Mouse (Mus musculus) CH12.LX (cell line): Measurements from ENCODE around the gene Camkk2. TPM values are rescaled to one million over a fixed set of nuclear protein-coding genes. Genes with fewer than 3 reads are reported as not detected.

Experiments used
- DNase-seq: peaks from one replicate; pipeline ENCODE4 v3.0.0-alpha.2; 2013; ENCODE audit errors: extremely low read depth
- H3K27ac ChIP-seq: 2 replicates; pipeline ENCODE4 v1.5.1; 2012; ENCODE audit warnings: low read depth, mild to moderate bottlenecking, control low read depth, moderate library complexity; ENCODE audit not compliant: insufficient read depth
- H3K27me3 ChIP-seq: replicated peaks from 2 replicates; pipeline ENCODE3; 2012; ENCODE audit warnings: inconsistent platforms
- H3K36me3 ChIP-seq, 2 experiments: replicated peaks in 1 of 2; 2 replicates each; pipeline versions ENCODE3 to v1.6.1; 2012; ENCODE audit warnings: inconsistent platforms in 1 of 2, low read length in 1 of 2, mild to moderate bottlenecking in 1 of 2, mixed read lengths in 1 of 2, moderate library complexity in 1 of 2; ENCODE audit not compliant: control insufficient read depth in 1 of 2, insufficient read depth in 1 of 2
- H3K4me1 ChIP-seq, 2 experiments: 2 replicates each; pipeline ENCODE4 v1.6.1; 2012; ENCODE audit warnings: inconsistent platforms in 1 of 2, moderate library complexity in 1 of 2; ENCODE audit not compliant: insufficient read depth in 2 of 2, control insufficient read depth in 1 of 2
- H3K4me2 ChIP-seq: 2 replicates; pipeline ENCODE4 v1.6.1; 2012; ENCODE audit warnings: low read depth, mild to moderate bottlenecking, control low read depth; ENCODE audit not compliant: poor library complexity, insufficient read depth, severe bottlenecking
- H3K4me3 ChIP-seq, 3 experiments: fragments of 150-350 bp in 1 of 3; sonication (generic) in 1 of 3; replicated peaks in 1 of 3; 2 replicates each; pipeline versions ENCODE3 to v1.5.1; 2011 to 2012; ENCODE audit warnings: low read depth in 2 of 3, low read length in 2 of 3, mild to moderate bottlenecking in 2 of 3, moderate library complexity in 2 of 3, control low read depth in 1 of 3, improper control_type of control experiment in 1 of 3, inconsistent platforms in 1 of 3, mixed read lengths in 1 of 3; ENCODE audit not compliant: poor library complexity in 1 of 3
- H3K79me2 ChIP-seq: replicated peaks from 2 replicates; pipeline ENCODE4 v1.6.1; 2012; ENCODE audit warnings: mild to moderate bottlenecking, moderate library complexity; ENCODE audit not compliant: control insufficient read depth, poor library complexity, insufficient read depth, severe bottlenecking; ENCODE audit errors: extremely low read depth
- H3K9ac ChIP-seq: 2 replicates; pipeline ENCODE4 v1.6.1; 2012; ENCODE audit warnings: low read depth, mild to moderate bottlenecking, control low read depth, moderate library complexity; ENCODE audit not compliant: insufficient read depth
- H3K9me3 ChIP-seq: replicated peaks from 2 replicates; pipeline ENCODE3; 2012; ENCODE audit warnings: low read length, inconsistent platforms, mixed read lengths
- BHLHE40 ChIP-seq: IDR thresholded peaks from 2 replicates; pipeline ENCODE4 v1.6.1; 2011; ENCODE audit warnings: mild to moderate bottlenecking, low read depth, low read length, improper control_type of control experiment
- CHD1 ChIP-seq: IDR thresholded peaks from 2 replicates; pipeline ENCODE4 v1.6.1; 2012; ENCODE audit warnings: low read depth, low read length, improper control_type of control experiment, inconsistent platforms
- CHD2 ChIP-seq: IDR thresholded peaks from 2 replicates; pipeline ENCODE4 v1.6.1; 2011; ENCODE audit warnings: low read length, improper control_type of control experiment
- CTCF ChIP-seq, 2 experiments: IDR thresholded peaks in 1 of 2; conservative IDR thresholded peaks in 1 of 2; 2 replicates each; pipeline ENCODE4 v1.5.1; 2011 to 2012; ENCODE audit warnings: low read depth in 2 of 2, low read length in 2 of 2, improper control_type of control experiment in 1 of 2, inconsistent platforms in 1 of 2, mild to moderate bottlenecking in 1 of 2, moderate library complexity in 1 of 2
- E2F4 ChIP-seq: IDR thresholded peaks from 2 replicates; pipeline ENCODE4 v1.6.1; 2011; ENCODE audit warnings: low read depth, low read length, improper control_type of control experiment; ENCODE audit not compliant: insufficient replicate concordance
- EP300 ChIP-seq: IDR thresholded peaks from 2 replicates; pipeline ENCODE4 v1.6.1; 2011; ENCODE audit warnings: low read length, improper control_type of control experiment
- ETS1 ChIP-seq: conservative IDR thresholded peaks from 2 replicates; pipeline ENCODE4 v1.6.1; 2012; ENCODE audit warnings: low read depth, mild to moderate bottlenecking, inconsistent platforms, low read length, improper control_type of control experiment, moderate library complexity
- JUN ChIP-seq: IDR thresholded peaks from 2 replicates; pipeline ENCODE4 v1.6.1; 2011; ENCODE audit warnings: low read depth, mild to moderate bottlenecking, low read length, improper control_type of control experiment, moderate library complexity; ENCODE audit not compliant: insufficient read depth
- JUND ChIP-seq: conservative IDR thresholded peaks from 2 replicates; pipeline ENCODE4 v1.6.1; 2011; ENCODE audit warnings: low read depth, low read length, improper control_type of control experiment
- KAT2A ChIP-seq: IDR thresholded peaks from 2 replicates; pipeline ENCODE4 v1.6.1; 2012; ENCODE audit warnings: low read length, improper control_type of control experiment, inconsistent platforms; ENCODE audit not compliant: insufficient replicate concordance
- MAFK ChIP-seq: IDR thresholded peaks from 2 replicates; pipeline ENCODE4 v1.6.1; 2011; ENCODE audit warnings: low read length, improper control_type of control experiment; ENCODE audit not compliant: insufficient replicate concordance
- MAX ChIP-seq: IDR thresholded peaks from 2 replicates; pipeline ENCODE4 v1.6.1; 2011; ENCODE audit warnings: low read length, improper control_type of control experiment
- MAZ ChIP-seq: IDR thresholded peaks from 2 replicates; pipeline ENCODE4 v1.6.1; 2012; ENCODE audit warnings: low read depth, mild to moderate bottlenecking, inconsistent platforms, low read length, improper control_type of control experiment, moderate library complexity
- MEF2A ChIP-seq: IDR thresholded peaks from 2 replicates; pipeline ENCODE4 v1.6.1; 2014; ENCODE audit warnings: low read depth, mild to moderate bottlenecking, inconsistent platforms, low read length, improper control_type of control experiment, borderline replicate concordance
- NELFE ChIP-seq: IDR thresholded peaks from 2 replicates; pipeline ENCODE4 v1.6.1; 2011; ENCODE audit warnings: low read depth, low read length, improper control_type of control experiment
- PAX5 ChIP-seq: IDR thresholded peaks from 2 replicates; pipeline ENCODE4 v1.6.1; 2012; ENCODE audit warnings: low read length, inconsistent platforms, mixed read lengths
- POLR2A ChIP-seq: IDR thresholded peaks from 2 replicates; pipeline ENCODE4 v1.6.1; 2011; ENCODE audit warnings: low read depth, mild to moderate bottlenecking, improper control_type of control experiment, low read length
- RAD21 ChIP-seq: IDR thresholded peaks from 2 replicates; pipeline ENCODE4 v1.6.1; 2011; ENCODE audit warnings: low read depth, mild to moderate bottlenecking, low read length, improper control_type of control experiment, moderate library complexity
- RCOR1 ChIP-seq: conservative IDR thresholded peaks from 2 replicates; pipeline ENCODE4 v1.6.1; 2012; ENCODE audit warnings: low read depth, mild to moderate bottlenecking, inconsistent platforms, low read length, improper control_type of control experiment
- SMC3 ChIP-seq: IDR thresholded peaks from 2 replicates; pipeline ENCODE4 v1.6.1; 2011; ENCODE audit warnings: low read depth, low read length, improper control_type of control experiment
- TBP ChIP-seq: conservative IDR thresholded peaks from 2 replicates; pipeline ENCODE4 v1.6.1; 2011; ENCODE audit warnings: low read depth, low read length, improper control_type of control experiment
- TCF12 ChIP-seq: IDR thresholded peaks from 2 replicates; pipeline ENCODE4 v1.6.1; 2014; ENCODE audit warnings: low read depth, mild to moderate bottlenecking, inconsistent platforms, low read length, improper control_type of control experiment
- UBTF ChIP-seq: IDR thresholded peaks from 2 replicates; pipeline ENCODE4 v1.6.1; 2012; ENCODE audit warnings: low read depth, mild to moderate bottlenecking, inconsistent platforms, low read length, improper control_type of control experiment, moderate library complexity
- USF2 ChIP-seq: conservative IDR thresholded peaks from 2 replicates; pipeline ENCODE4 v1.6.1; 2011; ENCODE audit warnings: low read depth, low read length, improper control_type of control experiment
- ZC3H11A ChIP-seq: IDR thresholded peaks from 2 replicates; pipeline ENCODE4 v1.6.1; 2012; ENCODE audit warnings: low read depth, mild to moderate bottlenecking, inconsistent platforms, low read length, improper control_type of control experiment
- ZKSCAN1 ChIP-seq: IDR thresholded peaks from 2 replicates; pipeline ENCODE4 v1.6.1; 2012; ENCODE audit warnings: low read depth, inconsistent platforms, low read length, improper control_type of control experiment, borderline replicate concordance
- ZNF384 ChIP-seq: IDR thresholded peaks from 2 replicates; pipeline ENCODE4 v1.6.1; 2012; ENCODE audit warnings: low read depth, low read length, improper control_type of control experiment, inconsistent platforms
- dilution Hi-C: fragments of 300-500 bp; cut with MboI; formaldehyde crosslinking; loops from 2 replicates; pipeline ENCODE4 v1.14.3; 2020; ENCODE audit warnings: low sequenced_read_pairs; ENCODE audit not compliant: extremely low pct_unique_long_range_greater_than_20kb, extremely low pct_ligation_motif_present
- in situ Hi-C: fragments of 300-500 bp; cut with MboI; formaldehyde crosslinking; loops from 3 replicates; pipeline ENCODE4 v1.14.3; 2019; ENCODE audit warnings: low sequenced_read_pairs, low pct_ligation_motif_present, low pct_unique_long_range_greater_than_20kb, mixed read lengths
- polyA plus RNA-seq: library from polyadenylated mRNA; unstranded; fragments of >175 nt; gene quantifications from 2 replicates; pipeline ENCODE4 v1.2.1, GENCODE M21; 2012; ENCODE audit warnings: low read depth; ENCODE audit not compliant: insufficient read length
- total RNA-seq, 2 experiments: library from RNA; depleted of rRNA; stranded (reverse); fragments of 300-350 nt in 1 of 2; fragments of >200 nt in 1 of 2; gene quantifications; 2 replicates each; pipeline ENCODE4 v1.2.3; 2012 to 2014

Gene Camkk2
- total and polyA plus RNA-seq, 3 experiments: 8.6 to 12.7 (median 12.3) TPM

GRCm38 (mm10) chr5:122690486-122690885 is 88.7 kb downstream of the Camkk2 start:
- Histone ChIP-seq H3K4me2 (no peak overlapping the region), H3K27me3 (no peaks in the 10 kb centered on the region), H3K4me3 (no peak overlapping the region), H3K9me3 (no peaks in the 10 kb centered on the region), H3K79me2 (no peaks in the 10 kb centered on the region), H3K36me3 (no peaks in the 10 kb centered on the region), H3K9ac (no peak overlapping the region), H3K27ac (no peak overlapping the region), H3K4me1 (no peaks in the 10 kb centered on the region)
- no peak for DNase-seq
- dilution Hi-C loops (no loop called here), in situ Hi-C loops (no loop called here)
- no peak for TF ChIP-seq SMC3
- TF ChIP-seq ZKSCAN1: no peak
- no peak for TF ChIP-seq JUN
- no peak for TF ChIP-seq MAX
- TF ChIP-seq CHD2: no peak
- TF ChIP-seq ZNF384: no peak
- TF ChIP-seq MAZ: no peak
- TF ChIP-seq PAX5: no peak
- TF ChIP-seq MEF2A: no peak
- TF ChIP-seq CHD1: no peak
- no peak for TF ChIP-seq MAFK
- no peak for TF ChIP-seq NELFE
- no peak for TF ChIP-seq TCF12

GRCm38 (mm10) chr5:122689153-122689552 is 90.1 kb downstream of the Camkk2 start:
- in situ Hi-C loops (no loop called here), dilution Hi-C loops (no loop called here)
- H3K9me3 ChIP-seq: no peaks in the 10 kb centered on the region

GRCm38 (mm10) chr5:122687391-122687790 is 91.8 kb downstream of the Camkk2 start:
- Histone ChIP-seq H3K4me3 (no peak overlapping the region), H3K9me3 (no peaks in the 10 kb centered on the region), H3K4me2 (no peak overlapping the region), H3K4me1 (peaks cover 7 to 16% of the 10 kb centered on the region in 2 experiments), H3K9ac (no peak overlapping the region), H3K27me3 (no peaks in the 10 kb centered on the region), H3K27ac (no peak overlapping the region), H3K36me3 (no peaks in the 10 kb centered on the region), H3K79me2 (no peaks in the 10 kb centered on the region)
- in situ Hi-C loops (no loop called here), dilution Hi-C loops (no loop called here)
- DNase-seq: no peak
- TF ChIP-seq RCOR1 (no peak), ETS1 (no peak), ZC3H11A (no peak), CTCF (conservative IDR thresholded peaks at IDR 0.05 in 1 of 2, IDR thresholded peaks at IDR 0.05 in 1 of 2; ENCODE audit: low read depth in 2 of 2, low read length in 2 of 2) (no peak), POLR2A (no peak), E2F4 (no peak), SMC3 (no peak), ZKSCAN1 (no peak), EP300 (no peak), USF2 (no peak), BHLHE40 (no peak), KAT2A (no peak), MEF2A (no peak), RAD21 (no peak), TBP (no peak), JUND (no peak), UBTF (no peak), JUN (no peak)

More at GRCm38 (mm10) chr5:122689153-122689552, 90.1 kb downstream of the Camkk2 start:
- Histone ChIP-seq H3K36me3 (no peaks in the 10 kb centered on the region), H3K27ac (no peak overlapping the region), H3K79me2 (no peaks in the 10 kb centered on the region), H3K27me3 (no peaks in the 10 kb centered on the region), H3K4me1 (peaks cover 3 to 7% of the 10 kb centered on the region in 2 experiments; a peak in 2 of 4 replicates), H3K4me2 (no peak overlapping the region), H3K4me3 (no peak overlapping the region), H3K9ac (no peak overlapping the region)
- no peak for DNase-seq
- TF ChIP-seq KAT2A (no peak), MAFK (0 out of 2 replicates have a peak, but pooled peaks have one; percentile 55)
